Mouse (Mus musculus): Measurements from ENCODE around the gene Slc37a1.

DNA sequence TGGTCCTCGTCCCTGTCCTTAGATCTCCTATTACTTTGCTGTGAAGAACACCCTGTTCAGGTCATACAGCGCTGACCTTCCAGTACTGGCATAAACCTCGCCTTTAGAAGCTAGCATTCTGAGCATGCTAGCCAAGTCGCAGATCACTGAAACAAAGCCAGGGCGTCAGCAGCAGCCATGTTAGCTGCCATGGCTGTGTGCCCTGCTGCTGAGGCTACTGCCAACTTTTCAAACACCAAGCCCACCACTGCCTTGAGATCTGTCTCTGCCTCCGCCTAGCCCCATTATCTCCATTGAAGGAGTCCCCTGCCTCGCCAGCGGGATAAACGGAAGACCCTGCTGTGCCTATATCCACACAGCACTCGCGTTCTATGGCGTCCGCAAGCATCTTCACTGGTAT is 74.0 kb downstream of the Slc37a1 start:
- TF ChIP-seq CTCF (IDR thresholded peaks at IDR 0.05; ENCODE audit: control insufficient read depth, insufficient read depth, low read length) (no peak), POLR2A (IDR thresholded peaks at IDR 0.05; ENCODE audit: borderline replicate concordance, control insufficient read depth, low read depth, low read length) (no peak)

All from bone marrow, adult 2 months (tissue).